Mouse (Mus musculus): ENCODE measurements at regions not wholly inside any gene's neighbourhood (a gene's known extent, or its start where the extent isn't known, plus 50 kb on each side); places are given as distances from the start of the nearest gene placed in this dataset.

DNA sequence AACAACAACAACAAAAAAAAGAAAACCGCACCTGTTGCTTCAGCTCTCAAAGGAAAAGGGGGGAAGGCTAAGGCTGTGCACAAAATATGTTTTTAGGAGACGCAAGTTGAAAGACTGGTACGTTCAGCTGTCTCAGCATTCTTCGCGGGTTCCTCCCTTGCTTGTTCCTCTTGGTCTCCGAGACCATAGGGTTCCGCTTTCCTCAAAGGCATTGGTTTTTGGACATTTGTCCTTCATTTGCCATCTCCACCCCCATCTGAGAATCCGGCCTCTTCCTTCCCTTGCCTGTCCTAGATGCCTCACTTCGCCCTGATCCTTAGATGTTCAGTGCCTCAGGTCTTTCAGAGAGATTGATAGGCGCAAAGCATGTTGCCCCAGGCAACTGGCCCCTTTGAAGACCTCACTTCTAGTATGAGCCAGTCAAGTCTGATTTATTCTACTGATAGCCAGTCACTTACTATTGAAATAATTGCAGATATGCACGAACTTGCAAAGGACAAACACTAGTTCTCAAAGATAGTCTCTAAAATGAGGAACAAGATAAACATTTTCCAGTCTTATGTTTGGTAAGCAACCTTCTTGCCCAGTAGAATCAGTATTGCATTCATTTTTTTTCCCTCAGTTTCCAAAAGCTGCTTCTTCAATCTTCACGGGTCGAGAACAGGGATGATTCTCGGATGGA, 112.6 kb upstream of the Tmc1 start:
- DNase-seq = no peak

DNA sequence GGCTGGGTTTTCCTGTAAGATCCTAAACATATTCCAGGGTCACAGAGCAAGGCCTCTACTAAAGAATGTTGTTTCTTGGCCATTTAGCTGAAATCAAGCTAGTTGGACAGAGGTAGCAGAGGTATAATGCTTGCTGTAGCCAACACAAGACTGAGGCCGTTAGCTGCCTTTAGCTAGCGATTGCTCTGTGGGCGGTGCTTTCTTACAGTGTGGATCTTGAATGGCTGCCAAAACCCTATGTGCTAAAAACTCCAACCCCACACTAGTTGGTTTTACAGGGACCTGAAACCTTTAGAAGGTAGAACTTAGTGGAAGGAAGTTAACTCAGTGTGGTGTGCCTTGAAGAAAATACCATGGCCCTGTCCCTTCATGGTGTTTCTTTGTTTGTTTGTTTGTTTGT, 110.9 kb upstream of the Tmc1 start:
- no peak for DNase-seq

DNA sequence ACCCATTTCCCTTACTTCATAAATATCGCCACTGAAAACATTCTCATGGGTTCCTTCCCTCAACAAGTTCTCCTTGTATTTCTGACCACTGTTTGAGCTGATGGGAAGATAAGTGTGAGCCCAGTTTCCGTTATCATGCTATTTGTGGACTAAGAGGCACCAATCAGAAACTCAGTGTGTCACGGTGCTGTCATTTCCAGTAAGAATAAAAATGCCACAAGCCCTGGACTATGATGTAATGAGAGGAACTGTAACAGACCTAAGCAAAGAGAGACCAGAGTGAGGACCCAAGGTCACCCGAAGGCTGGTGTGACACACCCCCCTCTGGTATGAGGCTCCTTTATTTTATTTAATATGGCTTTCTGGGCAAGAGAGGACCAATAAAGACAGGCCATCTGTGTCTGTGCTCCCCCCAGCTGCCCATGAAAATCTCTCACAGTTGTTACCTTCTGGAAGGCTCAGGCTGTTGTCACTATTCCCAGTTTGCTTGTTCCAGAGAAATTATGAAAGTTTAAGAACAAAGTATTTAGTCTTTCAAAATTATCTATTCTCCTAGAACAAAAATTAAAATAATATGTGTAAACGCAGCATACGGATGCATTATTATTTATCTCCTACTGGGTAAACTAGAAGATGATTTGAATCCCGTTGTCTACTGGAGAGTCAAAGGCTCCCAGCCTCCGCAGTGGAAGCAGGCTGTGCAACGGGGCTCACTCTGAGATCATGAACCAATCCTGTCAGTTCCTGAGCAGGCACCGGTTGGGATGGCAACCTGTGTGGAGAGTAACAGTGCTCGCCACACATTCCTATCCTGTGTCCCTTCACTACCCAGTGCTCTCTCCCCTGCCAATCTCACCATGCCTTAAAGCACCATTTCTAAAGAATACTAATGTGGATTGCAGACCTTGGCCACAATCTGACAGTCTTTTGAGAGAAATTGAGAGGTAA, 99.9 kb upstream of the Tmc1 start:
- DNase-seq = no peak

DNA sequence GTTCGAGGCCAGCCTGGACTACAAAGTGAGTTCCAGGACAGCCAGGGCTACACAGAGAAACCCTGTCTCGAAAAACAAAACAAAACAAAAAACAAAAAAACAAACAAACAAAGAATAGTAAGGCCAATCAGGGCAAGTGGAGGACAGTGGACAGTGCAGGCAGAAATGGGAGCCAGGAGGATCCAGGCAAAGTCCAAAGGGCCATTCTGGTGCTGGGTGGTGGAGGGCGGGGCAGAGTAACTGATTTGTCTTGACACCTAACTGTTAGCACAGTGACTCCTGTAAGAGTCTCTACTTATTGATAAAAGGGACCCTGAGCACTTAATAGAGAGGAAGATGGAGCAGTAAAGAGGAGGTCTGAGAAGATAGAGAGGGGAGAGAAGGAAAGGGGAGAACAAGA, 98.8 kb upstream of the Tmc1 start:
- peak; percentile 70 for DNase-seq

DNA sequence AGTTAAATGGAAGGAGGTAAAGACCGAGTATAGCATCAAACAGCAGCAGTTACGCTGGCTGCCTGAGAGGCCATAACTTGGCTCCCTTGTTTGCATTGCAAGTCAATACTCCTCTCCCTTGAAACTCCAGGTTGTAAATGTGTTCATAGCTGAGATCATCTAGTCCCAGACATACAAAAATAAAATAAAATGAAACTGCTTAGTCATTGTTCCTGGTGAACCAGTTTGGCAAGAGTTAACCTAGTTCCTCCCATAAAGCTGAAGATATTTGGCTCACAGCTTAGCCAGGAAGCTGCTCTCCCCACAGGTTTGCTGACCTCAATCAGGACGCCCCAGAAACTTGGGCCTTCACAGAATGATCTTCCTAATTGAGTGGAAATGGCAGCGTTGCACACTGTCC, 97.9 kb upstream of the Tmc1 start:
- no peak for DNase-seq

DNA sequence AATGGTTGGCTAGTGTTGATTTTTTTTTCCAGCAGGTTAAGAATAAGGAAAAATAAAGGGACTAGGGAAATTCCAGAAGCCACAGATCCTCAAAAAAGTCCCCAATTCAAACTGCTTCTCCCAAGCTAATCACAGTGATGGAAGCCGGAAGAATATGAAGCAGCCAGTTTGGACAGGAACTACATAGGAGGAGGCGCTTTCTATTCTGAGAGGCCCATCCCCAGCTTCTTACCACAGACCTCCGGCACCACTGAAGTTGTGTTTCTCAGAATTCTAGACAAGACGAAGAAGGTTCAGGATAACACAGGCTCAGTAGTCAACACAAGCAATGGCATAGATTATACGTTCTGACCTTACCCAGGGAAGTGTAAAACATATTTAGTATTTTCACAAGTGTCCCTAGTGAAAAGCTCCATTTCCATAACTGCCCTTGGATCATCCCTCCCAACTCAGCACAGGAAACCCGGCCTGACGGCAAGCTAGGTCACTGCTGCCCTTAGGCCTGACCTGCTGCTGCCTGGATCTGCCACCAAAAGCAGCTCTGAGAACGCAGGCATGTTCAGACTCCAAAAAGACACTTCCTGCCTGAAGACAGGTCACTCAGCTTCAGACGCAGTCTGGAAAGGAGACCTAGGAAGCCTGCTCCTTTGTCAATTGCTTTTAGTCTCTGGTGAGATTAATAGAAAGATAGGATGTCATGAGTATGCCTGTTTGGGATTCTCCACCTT, 97.2 kb upstream of the Tmc1 start:
- peak; percentile 33 for DNase-seq

DNA sequence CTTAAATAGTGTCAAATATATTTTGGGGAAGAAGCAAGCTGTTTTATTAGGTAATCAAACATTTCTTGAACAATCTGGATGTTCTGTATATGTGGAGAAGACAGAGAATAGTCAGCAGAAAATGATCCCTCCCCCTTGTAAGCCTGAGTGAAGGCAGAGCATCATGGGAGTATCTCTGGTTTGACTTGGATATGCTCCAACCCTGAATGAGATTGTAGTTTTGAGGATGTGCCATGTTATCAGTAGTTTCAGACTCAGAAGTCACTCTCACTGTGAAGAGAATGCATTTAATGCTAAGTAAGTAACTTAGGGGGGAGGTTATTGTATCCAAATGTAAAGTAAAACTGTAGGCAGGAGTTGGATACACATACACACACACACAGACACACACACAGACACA, 95.3 kb upstream of the Tmc1 start:
- no peak for DNase-seq

DNA sequence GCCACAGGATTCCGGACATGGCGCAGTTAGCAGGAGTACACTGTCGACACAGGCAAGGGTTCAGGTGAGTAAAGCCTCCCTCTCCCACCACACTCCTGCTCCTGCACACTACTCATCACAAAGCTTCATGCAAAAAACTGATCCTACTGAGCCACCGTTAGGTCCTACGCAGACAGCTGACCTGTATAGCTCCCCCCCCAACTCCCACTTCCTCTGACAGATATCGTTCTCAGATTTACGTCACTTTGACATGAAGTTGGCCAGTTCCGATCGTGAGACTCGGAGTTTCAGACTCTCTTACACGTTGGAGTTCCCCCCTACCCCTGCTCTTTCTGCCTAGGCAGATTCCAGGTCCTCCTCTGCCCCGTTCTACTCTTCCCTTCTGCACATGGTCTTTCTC, 91.6 kb upstream of the Tmc1 start:
- DNase-seq = no peak

DNA sequence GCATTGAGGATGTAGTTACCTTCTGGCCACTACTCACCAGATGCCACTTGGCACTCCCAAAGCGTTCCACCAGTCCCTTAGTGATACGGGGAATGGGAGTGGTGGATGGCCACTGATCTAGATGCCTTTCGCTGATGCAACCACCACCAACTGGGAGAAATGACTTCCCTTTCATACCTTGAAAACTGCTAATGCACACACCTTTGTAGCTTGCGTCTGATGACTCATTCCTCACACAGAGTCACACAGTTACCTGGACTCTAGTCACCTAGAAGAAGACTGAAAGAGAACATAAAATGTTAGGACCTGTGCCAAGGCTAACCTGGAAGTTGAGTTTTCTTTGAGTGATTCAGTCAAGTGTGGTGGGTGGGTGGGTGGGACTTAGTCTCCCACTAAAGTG, 90.0 kb upstream of the Tmc1 start:
- no peak for DNase-seq

DNA sequence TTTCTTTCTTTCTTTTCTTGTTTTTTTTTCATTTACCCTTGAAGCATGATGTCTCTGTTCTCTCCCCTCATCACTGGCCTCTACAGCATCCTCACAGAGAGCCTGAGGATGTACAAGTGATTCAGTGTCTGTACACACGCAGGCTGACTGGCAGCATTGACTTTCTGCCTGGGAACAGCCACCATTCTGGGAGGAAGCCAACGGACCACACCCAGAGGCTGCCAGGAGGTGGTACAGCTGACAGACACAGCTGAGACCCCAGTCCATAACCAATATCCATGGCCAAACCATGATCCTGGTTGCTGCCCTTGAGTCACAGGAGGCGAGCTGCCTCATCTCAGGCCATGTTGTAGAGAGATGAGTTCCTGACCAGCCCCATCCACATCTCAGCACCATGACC, 88.5 kb upstream of the Tmc1 start:
- DNase-seq = no peak

DNA sequence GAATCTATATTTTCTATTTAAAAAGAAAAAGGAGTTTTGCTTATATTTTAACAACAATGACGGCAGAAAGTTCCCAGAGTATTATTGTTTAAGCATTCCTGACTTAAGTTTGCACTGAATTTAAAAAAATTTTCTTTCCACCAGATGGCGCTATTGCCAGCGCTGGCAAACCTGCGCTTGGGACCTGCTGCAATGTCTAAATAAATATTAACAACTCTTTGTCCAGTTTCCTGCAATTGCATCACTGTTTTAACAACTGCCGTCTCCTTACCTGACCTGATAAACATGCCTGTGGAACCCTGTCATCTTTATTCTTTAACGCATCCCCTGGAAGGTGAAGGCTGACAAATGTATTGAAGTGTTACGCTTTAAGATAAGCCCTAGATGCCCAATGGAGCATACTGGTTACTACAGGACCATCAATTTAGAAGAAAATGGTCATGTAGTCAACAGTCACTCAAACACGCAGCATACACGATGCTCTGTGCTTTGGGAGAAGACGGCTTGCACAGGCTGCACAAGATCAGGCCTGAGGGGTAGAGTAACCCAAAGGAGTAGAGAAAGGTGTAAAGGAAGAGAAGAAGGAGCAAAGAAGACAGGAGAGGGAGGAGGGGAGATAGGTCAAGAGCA, 83.6 kb upstream of the Tmc1 start:
- peak; percentile 68 for DNase-seq

DNA sequence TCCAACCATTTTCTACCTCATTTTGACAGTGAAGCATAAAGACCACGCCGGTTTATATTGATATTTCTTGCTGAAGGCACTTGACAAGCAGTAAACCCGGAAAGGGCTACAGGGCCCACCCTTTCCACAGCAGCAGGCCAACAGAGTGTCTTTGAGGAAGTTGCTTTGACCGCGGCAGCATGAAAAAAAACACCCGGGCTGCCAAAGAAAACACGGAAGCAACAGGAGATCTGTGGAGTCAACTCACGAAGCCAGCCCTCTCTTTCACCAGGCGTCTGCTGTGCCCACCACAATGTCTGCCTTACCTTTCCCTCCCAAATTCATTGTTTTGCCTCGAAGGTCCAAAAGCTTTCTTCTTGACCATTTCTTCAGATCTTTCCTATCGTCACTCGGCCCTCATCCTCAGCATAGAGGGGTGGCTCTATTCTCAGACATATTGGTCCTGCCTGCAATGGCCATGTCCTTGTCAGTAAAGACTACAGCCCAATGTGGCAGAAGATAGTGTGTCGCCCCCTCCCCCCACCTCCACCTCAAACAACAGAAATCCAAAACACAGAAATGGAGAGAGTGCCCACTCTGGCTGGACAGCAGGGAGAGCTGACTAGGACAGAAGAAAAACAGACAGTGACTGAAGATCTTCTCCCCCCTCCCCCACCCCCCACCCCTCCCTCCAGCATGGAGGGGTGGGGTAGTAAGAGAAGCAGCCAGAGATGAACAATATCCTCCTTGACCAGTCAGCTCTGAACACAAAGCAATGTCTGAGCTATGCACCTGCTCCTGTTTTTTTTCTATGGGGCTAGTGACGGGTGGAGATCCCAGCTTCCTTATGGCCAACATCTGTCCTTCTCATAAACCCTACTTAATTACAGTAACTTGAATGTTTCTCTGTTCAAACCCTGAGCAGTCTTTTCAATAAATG, 82.8 kb upstream of the Tmc1 start:
- DNase-seq = peak; percentile 74

DNA sequence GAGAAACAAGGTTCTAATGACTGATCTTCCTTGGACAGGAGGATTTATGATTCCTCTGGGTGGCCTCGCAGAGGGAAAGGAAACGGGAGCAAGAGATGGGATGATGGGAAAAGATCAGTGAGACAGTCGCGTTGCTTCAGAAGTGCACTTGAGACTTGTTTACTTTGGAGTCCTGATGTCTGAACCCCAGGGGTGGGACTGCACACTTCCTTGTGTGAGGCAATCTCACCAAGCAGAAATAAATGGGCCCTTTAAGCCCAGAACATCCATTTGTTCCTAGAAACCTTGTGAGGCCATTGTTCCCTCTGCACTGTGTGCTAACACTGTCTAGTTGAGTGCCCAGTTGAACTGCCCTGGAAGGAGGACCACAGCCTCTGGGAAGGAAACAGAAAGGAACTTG, 81.5 kb upstream of the Tmc1 start:
- DNase-seq = no peak

DNA sequence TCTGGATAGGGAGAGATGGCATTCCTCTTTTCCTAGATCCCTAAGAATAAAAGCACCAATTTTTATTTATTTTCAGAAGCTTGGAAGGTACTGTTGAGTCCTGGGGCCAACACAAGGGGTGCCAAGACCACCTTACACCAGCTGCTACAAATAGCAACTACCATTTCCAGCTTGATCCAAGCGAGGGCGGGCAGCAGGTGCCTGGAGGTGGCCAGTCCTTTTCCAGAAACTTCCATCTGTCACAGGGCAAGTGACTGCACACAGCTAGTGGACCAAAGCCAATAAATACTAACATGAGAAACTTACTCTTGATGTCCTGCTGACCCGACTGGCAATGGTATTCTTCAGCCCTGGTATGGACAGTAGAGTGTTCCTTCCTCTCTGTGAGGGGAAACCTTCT, 80.0 kb upstream of the Tmc1 start:
- DNase-seq = no peak

DNA sequence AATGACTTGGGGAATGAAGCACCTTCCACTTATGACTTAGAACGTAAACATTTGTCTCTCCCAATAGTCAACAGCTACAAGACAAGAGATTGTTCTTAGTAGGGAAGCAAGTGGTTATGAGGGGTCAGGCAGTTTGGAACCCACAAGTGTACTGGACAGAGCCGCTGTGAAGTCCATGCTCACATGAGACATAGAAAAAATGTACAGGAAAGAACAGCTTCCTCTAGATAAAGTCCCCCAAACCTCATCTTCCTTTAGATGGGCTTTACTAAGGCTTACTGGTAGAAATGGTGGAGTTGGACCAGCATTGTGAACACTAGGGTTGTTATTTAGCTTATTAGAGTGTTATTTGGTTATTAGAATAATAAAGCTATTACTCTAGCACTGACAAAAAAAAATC, 78.6 kb upstream of the Tmc1 start:
- no peak for DNase-seq

DNA sequence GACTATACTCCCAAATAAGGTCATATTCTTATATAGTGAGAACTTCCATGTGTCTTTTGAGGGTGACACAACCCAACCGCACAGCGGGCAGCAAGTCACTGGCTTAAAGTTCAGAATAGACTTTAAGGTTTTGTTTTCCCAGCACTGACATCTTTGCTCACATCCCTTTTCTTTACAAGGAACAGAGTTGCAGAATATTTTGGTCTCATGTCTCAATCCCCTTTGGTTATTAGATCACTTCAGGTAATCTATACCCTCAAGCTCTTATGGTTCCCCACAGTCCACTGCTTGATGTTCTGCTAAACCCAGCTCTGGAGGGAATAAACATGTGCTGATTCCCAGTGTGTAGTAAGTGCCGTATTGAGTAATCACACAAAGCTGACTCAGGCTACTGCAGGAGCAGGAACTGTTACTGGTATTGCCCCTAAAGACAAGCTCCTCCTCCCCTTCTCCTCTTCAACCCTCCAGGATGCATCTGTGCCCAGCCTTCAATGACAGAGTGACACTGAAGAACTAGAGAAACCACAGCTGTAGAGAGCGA, 77.8 kb upstream of the Tmc1 start:
- no peak for DNase-seq

DNA sequence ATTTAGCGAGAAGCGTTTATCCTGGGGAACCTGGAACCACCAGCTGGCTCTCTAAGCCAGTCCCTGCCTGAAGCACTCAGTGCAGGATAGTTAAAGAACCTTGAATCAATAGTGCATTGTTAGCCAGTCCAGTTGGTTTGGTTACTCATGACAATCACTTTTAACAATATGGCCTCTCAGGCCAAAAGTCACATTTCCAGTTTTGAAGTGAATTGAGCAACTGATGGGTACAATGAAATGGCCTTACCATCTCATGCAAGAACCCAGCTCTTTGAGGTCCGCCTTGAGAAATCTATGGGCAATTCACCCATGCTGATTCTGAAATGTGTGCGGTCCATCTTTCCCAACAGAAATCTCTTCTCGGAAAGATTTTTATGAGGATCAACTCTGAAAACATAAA, 77.0 kb upstream of the Tmc1 start:
- no peak for DNase-seq

DNA sequence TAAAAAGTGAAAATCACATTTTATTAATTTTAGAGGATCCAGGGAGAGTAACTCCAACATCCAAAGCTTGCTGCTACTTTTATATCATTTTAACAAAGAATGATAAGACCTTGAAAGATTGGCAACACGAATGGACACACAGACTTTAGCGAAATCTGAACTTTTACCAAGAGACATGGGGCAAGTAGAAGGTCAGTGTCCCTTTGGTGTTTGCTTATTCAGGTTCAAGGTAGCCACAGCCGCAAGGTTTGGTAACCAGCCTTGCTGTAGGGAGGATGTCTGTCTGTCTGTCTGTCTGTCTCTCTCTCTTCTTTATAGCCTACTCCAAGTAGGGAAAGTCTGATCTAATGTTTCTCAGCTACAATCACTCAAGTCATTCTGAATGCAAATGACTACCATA, 75.0 kb upstream of the Tmc1 start:
- DNase-seq = no peak

DNA sequence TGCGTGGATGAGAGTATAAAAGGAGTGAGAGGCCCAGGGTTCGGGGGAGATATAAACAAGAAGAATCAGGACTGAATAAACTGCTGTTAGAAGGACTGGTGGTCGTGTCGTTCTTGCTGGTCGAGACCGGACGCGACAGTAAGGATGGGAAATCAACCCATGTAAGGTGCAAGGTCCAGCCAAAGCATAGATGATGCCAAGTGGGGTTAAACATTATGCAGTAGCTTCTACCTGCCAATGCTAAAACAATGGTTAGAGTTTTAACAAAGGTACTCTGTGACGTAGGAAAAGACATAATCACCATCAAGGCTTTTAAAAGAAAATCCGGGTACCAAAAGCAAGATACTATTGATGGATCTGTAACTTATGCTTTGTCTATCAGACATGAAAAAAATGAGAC, 58.4 kb upstream of the Tmc1 start:
- DNase-seq = peak; percentile 66

DNA sequence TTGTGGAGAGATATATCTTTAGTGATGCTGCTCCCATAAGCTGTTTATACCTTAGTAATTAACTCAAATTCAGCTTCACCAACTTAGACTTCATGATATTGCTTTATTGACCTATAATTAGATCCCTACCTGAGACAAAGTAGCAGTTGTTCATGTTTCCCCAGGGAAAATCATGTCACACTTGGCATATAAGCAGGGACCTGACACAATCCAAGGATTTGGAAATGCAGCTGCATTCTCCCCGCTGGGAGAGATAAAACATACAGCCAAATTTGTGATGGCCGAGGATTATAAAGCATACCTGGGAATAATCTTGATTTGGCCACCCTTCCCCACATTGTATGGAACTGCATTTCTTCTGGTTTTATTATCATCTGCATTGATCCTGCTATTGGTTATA, 55.6 kb upstream of the Tmc1 start:
- no peak for DNase-seq

DNA sequence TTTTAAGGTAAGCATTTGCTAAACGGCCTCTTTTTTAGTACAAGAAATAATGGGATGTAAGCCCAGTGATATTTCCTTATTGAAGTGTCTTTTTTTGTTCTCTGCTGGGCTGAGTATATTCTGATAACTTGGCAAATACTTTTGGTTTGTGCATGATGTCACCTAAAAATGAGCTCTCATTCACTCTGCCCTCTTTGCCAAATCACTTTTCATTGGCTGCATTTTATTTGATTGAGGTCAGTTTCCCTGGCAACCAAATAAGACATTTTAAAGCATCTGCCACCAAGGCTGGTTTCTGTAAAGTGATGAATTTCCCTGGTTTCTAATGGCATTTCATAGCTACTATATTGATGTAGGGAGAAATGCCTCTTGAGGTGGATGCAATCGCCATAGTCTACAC, 50.4 kb upstream of the Tmc1 start:
- no peak for DNase-seq
